Mouse (Mus musculus) layer of hippocampus, adult 9-10 months (tissue): ENCODE data around the gene Abcg1.

ENCODE experiments used
- DNase-seq: peaks from one replicate; pipeline ENCODE4 v3.0.0; 2022; ENCODE audit warnings: low spot score

Gene Abcg1

GRCm38 (mm10) chr17:31057151-31057890 lies at the start of gene Abcg1:
Gene Abcg1 (plus strand): TSS chr17:31057675.
- DNase-seq = no peak

- DNase-seq = no peak
Measured at GRCm38 (mm10) chr17:31008416-31008815, 49.1 kb upstream of the Abcg1 start.

DNA sequence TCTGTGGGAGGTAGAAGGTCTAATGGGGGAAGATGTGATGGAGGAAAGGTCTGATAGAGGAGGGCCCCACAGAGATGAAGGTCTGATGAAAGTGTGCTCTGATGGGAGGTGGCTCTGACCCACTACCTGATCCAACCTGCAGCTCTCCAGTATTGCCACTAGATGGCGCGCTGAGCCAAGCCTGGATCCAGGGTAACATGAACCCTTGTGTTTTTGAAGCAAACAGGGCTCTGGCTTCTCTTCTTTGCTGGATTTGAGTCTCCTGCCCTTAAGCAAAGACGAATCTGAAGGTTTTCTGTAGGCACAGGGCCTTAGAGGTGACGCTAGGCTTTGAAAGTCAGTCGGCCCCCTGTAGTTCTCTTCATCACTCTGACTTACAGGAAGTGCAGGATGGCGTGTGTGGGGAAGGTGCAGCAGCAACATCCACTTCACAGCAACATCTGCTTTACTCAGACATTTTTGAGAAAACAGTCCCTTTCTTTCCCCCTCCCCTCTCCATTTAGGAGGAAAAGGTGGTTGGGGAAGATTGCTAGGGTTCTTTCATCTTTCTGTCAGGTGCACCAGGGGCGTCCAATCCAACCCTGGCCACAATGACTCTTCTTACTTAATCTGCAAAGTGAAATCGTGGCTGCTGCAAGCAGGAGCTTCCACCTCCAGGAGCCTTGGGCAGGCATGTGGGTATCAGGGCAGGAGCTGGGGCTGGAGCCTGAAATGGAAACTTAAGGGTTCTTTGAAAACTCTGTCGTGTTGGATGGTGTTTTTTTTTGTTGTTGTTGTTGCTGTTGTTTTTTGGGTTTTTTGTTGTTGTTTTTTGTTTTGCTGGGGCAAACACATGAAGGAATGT lies 45.7 kb upstream of the Abcg1 start:
- no peak for DNase-seq

GRCm38 (mm10) chr17:31018267-31018666 lies 39.2 kb upstream of the Abcg1 start:
- peak; percentile 50 for DNase-seq

DNA sequence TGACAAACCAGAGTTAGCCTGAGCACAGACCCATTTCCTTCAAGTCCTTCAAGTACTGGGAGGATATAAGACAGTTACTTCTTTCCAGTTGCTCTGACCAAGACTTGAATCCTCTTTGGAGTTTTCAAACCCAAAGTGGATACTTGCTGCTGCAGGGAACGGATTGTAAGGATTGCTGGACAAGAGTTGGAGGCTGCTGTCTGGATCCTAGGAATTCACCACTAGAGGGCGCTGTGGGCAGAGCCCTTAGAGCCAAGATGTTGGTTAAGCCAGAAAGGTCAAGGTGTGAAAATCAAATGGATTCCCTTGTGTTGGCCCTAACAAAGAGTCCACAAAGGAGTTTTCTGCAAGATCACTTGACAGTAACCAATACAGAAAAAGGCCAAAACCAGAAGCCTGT lies 38.0 kb upstream of the Abcg1 start:
- DNase-seq = peak; percentile 60

- DNase-seq = no peak
Measured at GRCm38 (mm10) chr17:31020078-31020477, 37.4 kb upstream of the Abcg1 start.

- no peak for DNase-seq
Measured at GRCm38 (mm10) chr17:31021276-31021675, 36.2 kb upstream of the Abcg1 start.

DNA sequence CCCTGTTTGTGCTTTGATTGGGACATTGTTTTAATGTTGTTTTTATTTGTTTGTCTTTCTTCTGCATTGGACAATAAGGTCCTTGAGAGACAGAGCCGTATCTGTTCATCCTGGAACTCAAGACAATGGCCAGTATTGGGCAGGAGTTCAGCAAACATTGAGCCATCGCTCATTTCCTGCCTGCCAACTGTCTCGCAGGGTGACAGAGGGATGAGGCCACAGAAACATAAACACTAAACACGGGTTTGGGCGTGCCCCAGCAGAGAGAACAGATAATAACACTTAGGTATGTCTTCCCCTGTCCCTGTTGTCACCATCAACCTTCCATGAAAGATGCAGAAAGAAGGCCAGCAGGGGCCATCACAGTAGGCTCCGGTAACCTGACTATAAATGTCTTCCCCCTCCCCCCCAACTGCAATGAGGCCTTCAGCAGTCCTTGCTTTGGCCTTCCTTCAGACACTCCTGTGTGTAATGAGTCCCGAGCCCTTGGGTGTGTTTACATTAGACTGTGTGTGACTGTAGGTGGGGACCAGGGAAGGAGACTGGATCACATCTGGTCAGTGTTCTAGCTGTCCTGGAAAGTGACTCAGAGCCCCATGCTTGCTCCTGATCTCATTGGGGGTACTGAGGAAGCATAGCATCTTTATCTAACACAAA lies 33.2 kb upstream of the Abcg1 start:
- DNase-seq = no peak

GRCm38 (mm10) chr17:31024782-31025125 lies 32.7 kb upstream of the Abcg1 start:
- DNase-seq = no peak

DNA sequence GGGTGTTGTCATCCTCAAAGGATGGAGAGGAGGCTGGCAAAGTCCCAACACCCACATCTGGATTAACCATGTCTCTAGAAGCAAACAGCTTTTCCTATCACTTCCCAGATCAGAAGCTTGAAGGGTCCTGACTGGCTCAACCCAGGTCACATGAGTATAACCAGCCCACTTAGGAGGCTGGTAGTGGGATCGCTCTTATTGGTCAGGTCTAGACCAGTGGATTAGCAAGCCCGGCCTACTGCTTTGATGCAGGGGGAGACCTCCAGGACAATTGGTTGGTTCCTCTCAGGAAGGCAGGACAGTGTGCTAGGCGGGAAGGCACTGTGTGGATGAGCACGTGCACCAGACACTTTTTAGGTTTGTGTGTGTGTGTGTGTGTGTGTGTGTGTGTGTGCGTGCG lies 30.5 kb upstream of the Abcg1 start:
- no peak for DNase-seq

DNA sequence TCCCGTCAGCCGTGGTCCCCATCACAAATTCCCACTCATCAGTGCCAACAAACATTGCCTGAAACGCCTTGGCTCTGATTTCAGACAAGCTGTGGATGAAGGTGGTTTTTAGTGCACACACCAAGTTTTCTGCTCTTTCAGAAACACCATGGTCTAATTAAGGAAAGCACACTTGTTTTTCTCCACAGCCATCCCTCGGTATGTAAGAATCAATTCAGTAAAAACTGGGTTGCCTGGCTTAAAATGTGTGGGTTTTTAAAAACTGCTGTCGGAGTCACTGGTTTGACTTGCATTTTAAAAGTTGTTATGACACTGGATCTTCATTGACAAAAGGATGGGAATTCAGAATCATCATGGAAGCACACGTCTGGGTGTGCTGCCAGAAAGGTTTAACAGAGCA lies 29.8 kb upstream of the Abcg1 start:
- no peak for DNase-seq

- DNase-seq = no peak
Measured at GRCm38 (mm10) chr17:31028821-31029370, 28.6 kb upstream of the Abcg1 start.

DNA sequence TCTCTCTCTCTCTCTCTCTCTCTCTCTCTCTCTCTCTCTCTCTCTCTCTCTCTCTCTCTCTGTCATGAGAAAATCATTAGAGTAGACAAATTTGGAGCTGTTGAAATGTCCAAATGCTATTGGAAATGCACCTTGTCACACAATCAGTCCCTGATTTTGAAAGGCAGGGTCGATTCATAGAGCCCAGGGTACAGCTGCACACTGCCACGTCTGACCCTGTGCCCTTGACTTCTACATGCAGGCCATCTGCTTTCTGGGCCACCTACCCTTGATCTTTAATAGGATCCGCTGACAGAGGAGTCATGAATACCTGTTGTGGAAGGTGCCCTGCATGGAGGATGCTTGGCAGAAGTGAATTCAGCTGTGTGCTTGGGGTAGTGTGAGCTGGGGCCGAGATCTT lies 28.1 kb upstream of the Abcg1 start:
- DNase-seq = no peak

DNA sequence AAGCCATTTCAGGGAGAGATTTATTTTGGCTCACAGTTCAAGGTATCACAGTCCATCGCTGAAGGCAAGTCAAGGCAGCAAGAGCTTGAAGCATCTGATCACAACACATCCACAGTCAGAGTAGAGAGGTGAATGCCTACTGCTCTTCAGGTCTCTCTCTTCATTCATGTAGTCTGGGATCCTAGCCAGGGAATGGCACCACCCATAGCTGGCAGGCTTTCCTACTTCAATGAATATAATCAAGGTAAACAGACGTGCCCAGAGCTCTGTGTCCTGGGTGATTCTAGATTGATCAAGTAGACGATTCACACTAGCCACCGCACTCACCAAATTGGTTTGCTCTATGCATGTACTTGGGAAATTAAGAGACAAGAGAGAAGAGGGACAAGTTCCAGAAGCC lies 25.1 kb upstream of the Abcg1 start:
- no peak for DNase-seq

GRCm38 (mm10) chr17:31033251-31033650 lies 24.2 kb upstream of the Abcg1 start:
- no peak for DNase-seq

DNA sequence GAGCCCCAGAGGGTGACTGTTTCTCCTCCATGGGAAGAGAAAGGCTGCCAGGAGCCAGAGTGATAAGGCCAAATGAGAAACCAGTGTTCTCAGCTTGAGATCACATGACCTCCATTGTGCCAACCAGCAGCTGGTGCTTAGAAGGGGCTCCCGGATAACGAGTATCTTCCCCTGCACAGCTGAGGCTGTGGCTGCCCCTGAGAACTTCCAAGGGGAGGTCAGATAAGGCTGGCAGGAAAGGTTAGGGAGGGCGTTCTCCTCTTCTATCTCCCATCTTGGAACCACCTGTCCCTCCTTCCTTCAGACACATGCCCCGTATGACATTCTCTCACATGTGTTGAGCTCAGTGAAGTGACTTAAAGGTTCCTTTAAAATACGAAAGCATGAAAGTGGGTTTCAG lies 23.3 kb upstream of the Abcg1 start:
- DNase-seq = no peak

DNA sequence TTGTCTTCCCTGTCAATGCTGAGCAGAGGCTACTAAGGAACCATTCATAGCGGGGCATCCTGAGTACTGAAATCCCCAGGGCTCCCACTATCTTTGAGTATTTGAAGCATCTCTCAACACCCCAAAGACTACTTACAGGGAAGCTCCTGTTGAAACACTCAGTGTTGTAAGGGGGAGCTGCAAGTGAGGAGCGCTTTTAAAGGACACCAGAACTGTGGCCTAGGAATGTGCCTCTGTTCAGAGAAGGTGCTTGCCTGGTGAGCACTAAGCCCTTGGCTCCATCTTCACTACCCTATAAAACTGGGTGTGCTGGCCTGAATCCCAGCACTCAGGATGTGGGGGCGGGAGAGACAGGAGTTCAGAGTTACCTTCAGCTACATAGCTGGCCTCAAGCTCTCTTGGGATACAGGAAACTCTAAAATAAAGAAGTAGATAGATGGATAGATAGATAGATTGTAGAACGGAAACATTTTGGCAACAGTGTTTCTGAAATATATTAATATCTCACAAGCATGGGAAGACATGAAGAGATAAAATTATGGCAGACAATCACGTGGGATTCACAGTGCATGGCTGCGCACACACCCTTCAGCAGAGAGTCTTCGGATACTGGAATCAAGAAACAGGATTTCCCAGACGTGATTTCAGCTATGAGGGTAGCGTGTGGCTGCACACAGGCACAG lies 22.7 kb upstream of the Abcg1 start:
- DNase-seq = no peak

DNA sequence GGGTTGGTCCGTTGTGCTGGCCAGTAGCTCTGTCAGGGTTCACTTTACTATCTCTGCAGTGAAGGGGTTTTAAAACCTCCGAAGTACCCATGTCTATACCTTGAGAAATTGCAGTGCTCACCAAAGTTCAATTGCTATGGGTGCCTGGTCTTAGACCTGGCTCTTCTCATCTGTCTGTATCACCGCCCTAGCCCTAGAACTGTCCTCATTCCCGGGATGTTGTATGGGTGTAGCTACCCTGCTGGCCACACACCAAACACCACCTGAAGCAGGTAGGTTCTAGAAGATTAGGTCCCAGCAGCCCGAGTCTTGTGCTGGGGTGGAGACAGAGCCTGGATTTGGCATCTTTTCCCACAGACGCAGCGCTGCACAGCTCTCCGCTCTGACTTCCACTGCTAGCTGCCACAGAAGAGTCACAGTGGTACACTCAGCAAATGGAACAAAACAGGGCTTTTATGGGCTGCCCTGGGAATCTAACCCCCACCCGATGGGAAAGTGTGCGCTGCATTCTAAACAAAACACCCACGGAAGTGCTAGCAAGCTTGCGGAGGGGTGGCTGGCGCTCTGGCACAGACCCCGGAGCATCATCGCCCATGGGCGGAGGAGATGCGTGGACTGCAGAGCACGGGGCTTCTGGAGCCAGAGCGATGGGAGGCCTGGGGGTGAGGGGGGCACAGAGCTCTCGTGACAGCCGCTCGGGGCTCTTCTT lies 21.2 kb upstream of the Abcg1 start:
- no peak for DNase-seq

- DNase-seq = no peak
Measured at GRCm38 (mm10) chr17:31037331-31037730, 20.1 kb upstream of the Abcg1 start.

DNA sequence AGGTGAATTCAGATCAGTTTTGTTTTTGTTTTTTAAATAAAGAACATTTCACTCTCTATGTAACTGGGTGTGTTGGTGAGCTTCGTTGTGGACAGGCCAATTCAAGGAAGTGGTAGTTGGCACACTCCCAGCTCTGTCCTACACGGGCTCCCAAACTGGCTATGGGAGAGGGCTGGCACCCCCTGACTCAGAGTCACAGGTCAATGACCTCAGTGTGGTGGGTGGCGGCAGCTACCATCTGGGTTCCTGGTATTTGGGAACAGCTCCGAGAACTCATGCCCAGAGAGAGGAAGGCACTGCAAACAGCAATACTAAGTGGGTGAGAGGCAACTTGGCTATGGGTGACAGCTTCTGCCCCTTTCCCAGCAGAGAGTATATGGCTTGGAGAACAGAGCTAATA lies 19.1 kb upstream of the Abcg1 start:
- no peak for DNase-seq

- DNase-seq = no peak
Measured at GRCm38 (mm10) chr17:31039626-31040025, 17.8 kb upstream of the Abcg1 start.

GRCm38 (mm10) chr17:31040421-31040820 lies 17.1 kb upstream of the Abcg1 start:
- no peak for DNase-seq
